Mouse (Mus musculus): Measurements from ENCODE around the gene Fancc.
A peak's percentile ranks its signal among the peaks of the same experiment; 100 is the strongest.

Fancc gene

GRCm38 (mm10) chr13:63246332-63246940 is 250.6 kb downstream of the Fancc start:
- no peak for DNase-seq (ENCODE audit: low spot score in 2 of 2)

- DNase-seq (ENCODE audit: low spot score in 2 of 2) = no peak
These were observed 251.3 kb downstream of the Fancc start for GRCm38 (mm10) chr13:63245812-63246211.

DNA sequence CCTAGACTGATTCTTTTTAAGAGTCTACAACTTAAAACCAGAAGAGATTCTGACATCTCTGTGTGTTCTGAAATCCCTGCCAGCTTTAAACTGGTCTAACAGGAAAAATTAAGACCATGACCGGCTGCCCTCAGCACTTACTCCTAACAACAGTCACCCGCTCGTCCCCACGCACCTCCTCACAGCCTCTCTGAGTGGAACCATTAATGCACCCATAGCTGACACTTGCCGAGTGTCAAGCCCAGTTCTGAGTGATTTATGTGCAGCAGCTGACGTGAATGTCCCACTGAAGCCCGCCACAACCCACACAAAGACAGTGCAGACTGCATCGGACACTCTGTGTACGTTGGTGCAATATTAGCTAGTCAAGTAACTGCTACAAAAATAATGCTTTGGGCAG is 251.9 kb downstream of the Fancc start:
- DNase-seq (ENCODE audit: low spot score in 2 of 2) = no peak

GRCm38 (mm10) chr13:63244425-63244824 is 252.7 kb downstream of the Fancc start:
- DNase-seq (ENCODE audit: low spot score in 2 of 2) = no peak

- DNase-seq (ENCODE audit: low spot score in 2 of 2) = no peak
These were observed 253.5 kb downstream of the Fancc start for GRCm38 (mm10) chr13:63243586-63243985.

GRCm38 (mm10) chr13:63242401-63243192 is 254.5 kb downstream of the Fancc start:
- DNase-seq (ENCODE audit: low spot score in 2 of 2) = no peak

- DNase-seq (ENCODE audit: low spot score in 2 of 2) = no peak
These were observed 255.4 kb downstream of the Fancc start for GRCm38 (mm10) chr13:63241665-63242064.

GRCm38 (mm10) chr13:63240835-63241234 is 256.2 kb downstream of the Fancc start:
- DNase-seq (ENCODE audit: low spot score in 2 of 2) = no peak

GRCm38 (mm10) chr13:63239877-63240671 is 257.0 kb downstream of the Fancc start:
- peak; percentile 81 to 85 for DNase-seq (ENCODE audit: low spot score in 2 of 2)

GRCm38 (mm10) chr13:63239301-63239804 is 257.7 kb downstream of the Fancc start:
- peak in 1 of 2 experiments; percentile 23 for DNase-seq (ENCODE audit: low spot score in 2 of 2)

- DNase-seq (ENCODE audit: low spot score in 2 of 2) = no peak
These were observed 259.0 kb downstream of the Fancc start for GRCm38 (mm10) chr13:63238045-63238444.

DNA sequence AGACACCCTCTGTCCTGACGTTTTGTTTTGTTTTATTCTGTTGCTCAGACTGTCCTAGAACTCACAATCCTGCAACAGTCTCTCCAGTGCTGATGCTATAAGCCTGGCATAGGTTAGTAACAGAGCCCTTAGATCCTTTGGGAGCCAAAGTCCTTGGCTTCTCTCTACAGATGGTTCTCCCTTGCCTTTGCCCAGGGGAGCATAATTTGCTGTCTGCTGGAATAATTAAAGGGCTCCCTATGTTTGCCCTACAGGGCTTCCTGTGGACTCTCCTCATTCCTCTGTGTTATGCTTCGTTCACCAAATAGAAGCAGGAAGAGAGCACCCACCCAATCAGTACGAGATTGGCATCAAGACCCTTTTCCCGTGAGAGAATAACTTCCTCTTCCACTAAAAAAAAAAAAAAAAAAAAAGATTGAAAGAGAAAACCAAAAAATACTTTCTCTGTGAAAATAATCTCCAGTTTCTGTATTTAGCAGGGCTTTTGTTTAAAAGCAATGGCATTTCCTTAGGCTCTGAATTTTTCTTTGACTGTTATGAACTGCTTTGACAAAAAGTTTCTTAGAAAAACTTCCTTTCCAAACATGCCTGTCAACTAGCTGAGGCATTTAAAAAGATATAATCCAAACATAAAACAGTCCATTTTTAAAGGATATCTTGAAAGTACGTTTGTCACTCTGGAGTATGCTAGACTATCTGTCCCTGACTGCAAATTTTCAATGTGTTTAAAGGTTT is 260.8 kb downstream of the Fancc start:
- DNase-seq (ENCODE audit: low spot score in 2 of 2) = no peak

DNA sequence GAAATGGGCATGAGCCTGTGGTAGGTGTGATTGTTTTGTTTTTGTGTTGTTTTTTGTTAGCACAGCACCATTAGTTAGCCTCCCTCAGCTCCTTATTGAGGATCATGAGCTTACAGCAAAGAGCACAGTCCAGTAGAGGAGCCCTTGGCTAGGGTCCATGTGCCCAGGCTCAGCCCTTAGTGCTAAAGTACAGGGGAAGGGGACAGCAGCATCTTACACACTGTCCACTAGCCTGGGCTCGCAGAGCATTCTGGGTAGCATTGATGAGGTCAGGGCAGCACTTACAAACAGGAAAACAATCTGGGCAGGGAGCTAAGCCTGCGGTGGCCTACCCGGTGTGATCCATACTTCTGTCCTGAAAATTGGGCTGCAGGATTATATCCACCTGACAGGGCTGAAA is 261.5 kb downstream of the Fancc start:
- DNase-seq (ENCODE audit: low spot score in 2 of 2) = no peak

Measured in thymus, postnatal 10 days (tissue).